Mouse (Mus musculus): ENCODE measurements around the gene Ccdc116.

Ccdc116 gene

DNA sequence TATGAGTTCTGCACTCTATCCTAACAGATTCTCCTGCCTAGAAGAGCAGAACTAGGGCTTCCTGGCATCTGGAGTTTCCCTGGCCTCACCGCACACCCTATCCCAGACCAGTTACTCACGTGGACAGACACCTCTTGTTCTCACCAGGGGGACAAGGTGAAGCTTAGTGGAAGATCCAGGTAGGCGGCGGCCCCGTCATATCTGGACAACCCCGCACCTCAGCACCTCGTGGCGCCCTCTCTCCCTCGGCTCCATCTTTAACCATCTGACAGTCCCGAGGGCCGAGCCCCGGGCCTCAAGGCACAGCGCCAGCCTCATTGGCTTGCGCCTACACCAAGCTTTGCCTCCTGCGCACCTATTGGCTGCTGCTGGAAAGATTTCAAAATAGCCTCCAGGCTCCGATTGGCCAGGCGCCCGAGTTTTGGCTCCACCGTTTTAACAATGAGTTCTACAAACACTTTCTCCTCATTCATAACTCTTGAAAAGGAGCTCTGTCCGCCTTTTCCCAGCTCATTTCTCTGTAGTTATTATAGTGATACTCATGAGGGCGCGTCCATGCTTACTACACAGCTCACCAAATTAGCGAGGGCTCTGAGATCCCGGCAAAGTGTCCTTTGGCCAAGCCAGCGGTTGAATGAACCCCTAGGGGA, 22.0 kb downstream of the Ccdc116 start, which contains the start of gene 2610318N02Rik:
2610318N02Rik (minus strand) TSS at position 297 of the 650 bp plus-strand sequence.
- peak; percentile 96 for DNase-seq

DNA sequence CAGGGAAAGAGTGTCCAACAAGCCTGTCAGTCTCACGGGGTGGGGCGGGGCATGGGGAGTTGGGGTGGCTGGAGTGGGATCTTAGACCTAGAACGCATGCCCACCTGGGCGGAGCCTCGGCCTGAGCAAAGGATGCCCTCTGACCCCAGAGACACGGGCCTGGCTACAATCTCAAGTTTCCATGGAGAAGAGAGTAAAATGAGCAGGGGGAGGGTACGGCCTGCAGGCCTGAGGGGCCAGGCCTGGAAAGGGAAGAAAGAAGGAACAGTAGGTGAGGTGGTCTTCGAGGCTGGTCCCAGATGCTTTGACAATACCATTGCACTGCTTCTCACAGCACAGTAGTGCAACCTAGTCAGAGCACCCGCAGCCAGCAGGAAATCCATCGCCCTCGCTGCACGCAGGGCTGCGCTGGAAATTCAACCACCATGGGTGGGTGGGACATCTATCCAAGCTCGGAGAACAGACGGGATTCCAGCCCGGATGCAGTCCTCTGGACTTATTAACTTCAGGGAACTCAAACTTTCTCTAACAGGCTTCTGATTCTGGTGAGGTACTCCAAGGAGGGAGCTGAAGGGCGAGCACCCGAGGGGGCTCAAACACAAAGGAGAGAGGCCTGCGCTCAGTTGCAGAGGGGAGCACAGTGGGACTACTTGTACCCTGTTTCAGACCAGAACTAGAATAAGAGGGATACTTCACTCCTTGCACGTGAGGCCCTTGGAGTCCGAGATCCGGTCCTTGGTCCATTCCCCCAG, 22.7 kb downstream of the Ccdc116 start:
- DNase-seq, result peak; percentile 91

DNA sequence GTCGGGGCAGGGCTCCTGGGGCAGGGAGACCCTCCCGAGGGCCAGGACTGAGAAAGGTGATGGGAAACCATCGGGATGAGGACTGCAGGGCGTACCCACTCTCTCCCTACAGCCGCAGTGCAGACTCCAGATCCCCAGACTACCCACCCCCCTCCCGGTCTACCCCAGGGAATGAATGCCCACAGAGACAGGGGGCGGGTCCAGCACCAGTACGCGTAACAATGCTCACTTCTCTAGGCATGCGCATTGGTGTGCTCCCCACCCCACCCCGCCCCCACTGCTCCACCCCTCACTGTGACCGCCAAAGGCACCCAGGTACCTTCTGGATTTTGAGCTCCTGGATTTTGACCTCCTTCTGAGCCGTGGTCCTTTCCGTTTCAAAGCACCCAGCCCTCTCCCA, 25.5 kb downstream of the Ccdc116 start:
- DNase-seq, result peak; percentile 16

DNA sequence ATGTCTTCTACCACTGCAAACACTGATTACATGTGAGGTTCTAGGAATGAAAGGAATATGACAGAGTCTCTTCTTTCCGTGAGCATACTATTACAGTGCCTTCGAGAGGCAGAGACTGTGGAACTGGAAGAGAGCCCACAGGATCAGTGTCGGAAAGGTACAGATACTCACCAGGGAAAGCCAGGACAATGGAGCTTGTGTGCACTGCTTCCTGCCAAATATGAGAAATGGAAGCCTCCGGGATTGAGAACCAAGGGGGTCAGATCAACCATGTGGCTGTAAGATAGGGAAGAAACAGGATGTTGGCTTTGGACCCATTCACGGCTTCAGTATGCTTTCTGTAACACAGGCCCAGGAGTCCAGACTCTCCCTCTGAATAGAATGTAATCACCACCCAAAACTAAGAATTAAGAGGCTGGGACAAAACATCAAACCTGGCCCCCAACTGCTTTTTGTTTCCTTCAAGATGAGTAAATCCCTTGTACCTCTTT, 29.7 kb downstream of the Ccdc116 start:
- DNase-seq, result no peak

DNA sequence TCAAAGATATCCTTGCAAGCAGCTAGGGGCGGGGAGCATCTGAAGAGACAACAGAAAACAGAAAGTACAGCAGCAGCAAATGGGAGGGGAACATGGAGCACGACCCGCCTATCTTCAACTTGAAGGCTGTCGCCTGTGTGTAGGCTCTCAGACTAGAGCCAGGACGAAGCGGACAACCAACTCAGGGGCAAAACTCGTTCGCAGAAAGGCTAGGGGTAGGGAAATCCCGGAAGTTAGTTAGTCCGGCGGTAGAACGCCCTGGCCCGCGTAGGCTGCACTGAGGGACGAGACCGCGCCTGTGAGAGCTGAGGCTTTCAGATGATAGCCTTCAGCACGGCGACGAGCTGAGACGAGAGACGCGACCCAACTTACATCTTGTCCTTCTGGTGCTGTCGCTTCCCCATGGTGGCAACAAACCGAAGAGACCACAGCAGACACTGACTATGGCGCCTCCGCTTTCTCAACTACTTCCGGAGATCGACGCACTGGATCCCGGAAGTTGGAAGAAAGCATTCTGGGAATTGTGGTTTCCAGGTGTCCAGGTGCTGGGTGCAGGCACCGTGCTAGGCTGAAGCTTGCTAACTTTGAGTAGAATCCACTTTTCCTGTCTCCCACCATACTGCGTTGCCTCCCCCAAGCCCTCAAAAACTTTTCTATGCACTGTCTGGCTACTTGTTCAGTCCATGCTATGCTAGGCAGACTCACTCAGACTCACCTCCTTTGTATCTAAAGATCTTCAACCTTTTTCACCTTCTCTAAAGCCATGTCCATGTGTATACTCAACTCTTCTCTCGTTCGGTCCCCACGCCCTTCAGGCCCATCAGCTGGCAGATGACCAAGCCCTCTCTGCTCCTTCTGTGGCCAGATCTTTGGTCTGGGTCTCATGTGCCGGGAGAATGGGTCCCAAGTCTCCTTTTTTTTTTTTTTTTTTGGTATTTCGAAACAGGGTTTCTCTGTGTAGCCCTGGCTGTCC, 36.0 kb downstream of the Ccdc116 start, which contains the start of gene Ppil2:
Ppil2 (minus strand) TSS at position 487 of the 973 bp plus-strand sequence.
- DNase-seq, result peak; percentile 91

DNA sequence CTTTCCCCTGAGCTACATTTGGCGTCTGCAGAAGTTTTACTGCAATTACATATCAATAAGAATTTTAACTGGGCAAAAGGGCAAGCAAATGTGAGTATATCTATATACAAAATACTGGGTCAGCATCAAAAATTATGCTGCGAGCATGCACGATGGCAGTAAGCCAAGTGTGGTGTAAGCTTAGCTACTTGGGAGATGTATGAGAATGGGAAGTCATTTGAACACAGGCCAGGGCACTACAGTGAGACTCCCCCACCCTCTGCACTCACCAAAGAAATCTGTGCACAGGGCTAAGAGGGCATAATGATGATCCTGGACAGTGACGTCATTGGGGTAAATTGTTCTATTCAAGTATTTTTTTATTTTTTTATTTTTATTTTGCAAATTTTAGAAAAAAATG, 42.4 kb downstream of the Ccdc116 start:
- DNase-seq, result no peak

DNA sequence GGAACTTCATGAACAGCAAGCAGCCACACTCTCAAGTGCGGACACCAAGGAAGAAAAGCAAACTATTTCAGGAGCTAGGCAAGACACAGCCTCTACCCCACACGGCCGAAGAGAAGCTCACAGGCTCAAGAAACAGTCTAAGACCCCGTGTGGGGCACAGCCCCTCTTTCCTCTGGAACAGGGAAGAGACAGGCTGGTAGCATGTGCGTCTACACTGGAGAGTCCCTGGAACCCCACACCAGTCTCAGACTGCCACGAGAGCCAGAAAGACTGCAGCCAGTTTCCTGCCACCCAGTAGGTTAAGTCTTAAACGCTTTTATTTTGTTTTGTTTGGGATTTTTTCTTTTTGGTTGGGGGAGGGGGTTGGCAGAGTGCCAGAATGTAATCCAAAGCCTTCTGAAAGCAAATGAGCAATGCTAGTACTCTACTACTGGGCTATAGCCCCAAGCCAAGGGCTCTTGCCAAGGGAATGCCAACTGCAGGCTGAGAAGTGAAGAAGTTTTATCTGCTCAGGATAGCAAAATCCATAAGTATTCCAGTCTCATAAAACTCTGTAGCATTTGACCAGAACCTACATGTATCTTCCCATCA, 44.3 kb downstream of the Ccdc116 start:
- no peak for DNase-seq

DNA sequence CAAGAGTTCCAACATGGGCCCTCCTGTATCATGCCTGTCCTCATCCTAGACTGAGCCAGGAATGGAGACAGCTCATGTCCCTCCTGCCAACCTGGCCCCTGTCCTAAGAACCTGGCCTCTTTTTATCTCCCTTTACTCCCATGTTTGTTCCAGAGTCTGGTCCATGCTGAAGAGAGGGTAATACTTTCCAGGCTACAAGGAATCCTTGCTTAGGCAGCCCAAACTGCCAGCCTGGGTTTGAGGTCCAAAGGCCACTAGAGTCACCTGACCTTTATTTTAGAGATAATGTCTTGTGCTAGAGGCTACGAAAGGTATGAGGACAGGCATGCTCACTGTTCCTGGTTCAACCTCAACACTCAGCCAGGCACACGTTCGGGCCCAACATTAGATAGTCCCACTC, 50.1 kb downstream of the Ccdc116 start:
- no peak for DNase-seq

Data from embryo, embryonic 11 days (tissue).